Mouse (Mus musculus) limb, embryonic 15.5 days (tissue): ENCODE measurements around the gene Mrpl38. TPM values are rescaled to one million over a fixed set of nuclear protein-coding genes. Genes with fewer than 3 reads are reported as not detected.

Source experiments
- ATAC-seq: fragments of 200-750 bp; cut with Nextera tagmentation; 2 replicates; pipeline ENCODE4 v1.8.0; 2017; ENCODE audit warnings: low read depth, moderate TSS enrichment; ENCODE audit not compliant: insufficient number of reproducible peaks, low FRiP score, low TSS enrichment
- H3K27ac ChIP-seq: fragments of 300-500 bp; sonication (generic); 2 replicates; pipeline ENCODE4 v1.5.1; 2015; ENCODE audit warnings: moderate library complexity, mild to moderate bottlenecking, inconsistent platforms
- H3K27me3 ChIP-seq: fragments of 300-500 bp; sonication (generic); 2 replicates; pipeline ENCODE4 v1.6.1; 2015; ENCODE audit warnings: inconsistent platforms
- H3K36me3 ChIP-seq: fragments of 300-500 bp; sonication (generic); 2 replicates; pipeline ENCODE4 v1.6.1; 2015; ENCODE audit warnings: inconsistent platforms
- H3K4me1 ChIP-seq: fragments of 300-500 bp; sonication (generic); 2 replicates; pipeline ENCODE4 v1.6.1; 2015; ENCODE audit warnings: inconsistent platforms
- H3K4me2 ChIP-seq: fragments of 300-500 bp; sonication (generic); 2 replicates; pipeline ENCODE4 v1.6.1; 2015; ENCODE audit warnings: mild to moderate bottlenecking, inconsistent platforms
- H3K4me3 ChIP-seq: fragments of 300-500 bp; sonication (generic); 2 replicates; pipeline ENCODE4 v1.5.1; 2015; ENCODE audit warnings: mild to moderate bottlenecking, inconsistent platforms
- H3K9ac ChIP-seq: fragments of 300-500 bp; sonication (generic); 2 replicates; pipeline ENCODE4 v1.6.1; 2015; ENCODE audit warnings: inconsistent platforms
- H3K9me3 ChIP-seq: fragments of 300-500 bp; sonication (generic); 2 replicates; pipeline ENCODE4 v1.6.1; 2016; ENCODE audit warnings: inconsistent platforms
- WGBS: fragments of 180-500 bp; shearing (Covaris S2); methylation state at CpG from one replicate; pipeline ENCODE4 v1.1.7; 2015; 5-methylcytosine and 5-hydroxymethylcytosine counted together
- polyA plus RNA-seq: library from polyadenylated mRNA; unstranded; fragments of >200 nt; fragmentation: Nextera tagmentation; extraction: Ambion mirVana; gene quantifications from 2 replicates; pipeline ENCODE4 v1.2.1, GENCODE M21; 2015

Mrpl38 gene
- polyA plus RNA-seq, 1 experiment from 2014 or later, result 83.9 TPM

GRCm38 (mm10) chr11:116107777-116108285, 30.8 kb downstream of the Mrpl38 start:
- no peak overlapping the region for H3K9ac ChIP-seq
- H3K4me1 ChIP-seq, result peaks cover 72% of the 10 kb centered on the region
- H3K27ac ChIP-seq, result peak overlapping the region; percentile 80
- H3K9me3 ChIP-seq, result no peaks in the 10 kb centered on the region
- peaks cover 59% of the 10 kb centered on the region for H3K27me3 ChIP-seq
- ATAC-seq, result no peak
- peaks cover 5% of the 10 kb centered on the region; the same call in 1 of the 2 replicates for H3K36me3 ChIP-seq
- peak overlapping the region; percentile 81 for H3K4me2 ChIP-seq
- peak overlapping the region; percentile 58 for H3K4me3 ChIP-seq
- WGBS, result 20% methylated on average over 19 of the region's 19 CpGs

DNA sequence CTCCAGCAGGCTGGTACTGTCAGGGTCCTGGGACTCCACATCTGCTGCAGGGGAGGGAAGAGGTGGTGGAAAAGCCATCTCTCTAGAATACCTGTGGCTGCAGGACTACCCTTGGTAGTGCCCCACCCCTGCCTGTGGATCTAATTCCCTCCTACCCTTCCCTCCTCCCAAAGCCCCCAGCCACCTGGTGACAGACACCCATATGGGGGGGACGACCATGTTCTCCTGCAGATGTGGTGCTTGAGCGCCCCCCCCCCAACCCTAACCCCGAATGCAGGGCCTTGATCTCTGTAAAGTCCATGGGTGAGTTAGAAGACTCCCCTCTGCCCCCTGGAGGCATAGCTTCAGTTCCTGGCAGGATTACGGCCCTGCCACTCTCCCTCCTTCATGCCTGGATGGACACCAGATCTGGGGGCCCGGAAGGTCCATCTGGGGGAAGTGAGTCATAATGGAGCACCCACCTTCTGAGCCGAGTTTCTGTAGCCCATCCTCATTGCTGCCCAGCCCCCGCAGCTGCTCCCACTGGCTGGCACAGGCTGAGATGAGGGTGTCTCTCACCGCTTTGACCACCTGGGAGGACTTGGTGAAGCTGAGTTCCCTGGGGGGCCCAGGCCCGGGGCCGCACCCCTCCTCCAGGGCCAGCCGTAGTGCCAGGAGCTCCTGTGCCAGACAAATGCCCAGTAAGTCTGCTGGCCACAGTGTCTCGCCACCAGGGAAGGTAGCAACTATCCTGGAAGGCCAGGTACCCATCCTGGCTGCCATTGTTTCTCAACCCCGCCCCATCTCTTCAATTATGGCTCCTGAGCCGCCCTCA, 31.5 kb downstream of the Mrpl38 start:
- H3K27ac ChIP-seq, result 0 out of 2 replicates have a peak overlapping the region, but pooled peaks have one; percentile 80
- H3K4me2 ChIP-seq, result peak overlapping the region; percentile 81
- WGBS, result 27% methylated on average over 14 of the region's 14 CpGs
- ATAC-seq, result no peak
- H3K9ac ChIP-seq, result no peak overlapping the region
- no peaks in the 10 kb centered on the region for H3K9me3 ChIP-seq
- H3K4me3 ChIP-seq, result peak overlapping the region; percentile 58
- H3K4me1 ChIP-seq, result peaks cover 76% of the 10 kb centered on the region
- peaks cover 5% of the 10 kb centered on the region; the same call in 1 of the 2 replicates for H3K36me3 ChIP-seq
- H3K27me3 ChIP-seq, result peaks cover 59% of the 10 kb centered on the region

DNA sequence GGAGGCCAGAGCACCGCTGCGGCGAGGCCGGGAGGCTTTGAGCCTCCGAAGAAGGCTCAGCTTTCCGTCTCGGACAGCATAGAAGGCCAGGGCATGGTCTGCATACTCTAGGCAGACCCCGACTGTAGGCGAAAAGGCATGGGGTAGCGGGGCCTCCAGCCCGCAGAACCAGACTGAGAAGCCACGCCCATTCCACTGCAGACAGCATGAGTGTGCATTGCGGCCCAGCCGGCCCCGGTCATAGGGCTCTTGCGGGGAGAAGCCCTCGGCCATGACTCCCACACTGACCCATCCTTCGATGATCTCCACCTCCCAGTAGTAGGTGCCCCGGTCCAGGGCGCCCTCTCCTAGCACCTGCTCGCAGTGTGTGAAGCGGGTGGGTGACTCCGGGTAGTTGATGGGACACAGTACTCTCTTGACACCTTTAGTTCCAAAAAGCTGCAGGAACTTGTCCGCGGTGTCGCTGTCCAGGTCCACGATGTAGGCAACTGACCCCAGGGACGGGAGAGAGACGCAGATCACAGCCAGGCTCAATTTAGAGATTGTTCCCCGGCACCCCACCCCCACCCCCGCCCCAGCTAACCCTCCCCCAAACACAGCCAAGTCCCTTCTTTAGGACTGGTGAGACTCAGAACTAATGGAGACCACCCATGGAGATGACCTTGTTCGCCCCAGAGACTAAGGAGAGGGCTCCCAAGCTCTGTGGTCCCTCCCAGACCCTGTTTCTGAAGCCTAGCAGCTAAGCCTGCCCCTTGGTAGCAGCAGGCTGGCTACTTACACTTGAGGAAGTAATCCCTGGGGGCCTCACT, 32.3 kb downstream of the Mrpl38 start:
- Histone ChIP-seq H3K36me3 (peaks cover 5% of the 10 kb centered on the region; the same call in 1 of the 2 replicates), H3K9me3 (no peaks in the 10 kb centered on the region), H3K27me3 (peaks cover 54% of the 10 kb centered on the region), H3K9ac (no peak overlapping the region), H3K4me1 (peaks cover 84% of the 10 kb centered on the region), H3K27ac (no peak overlapping the region), H3K4me2 (peak overlapping the region; percentile 81; the same call in 1 of the 2 replicates), H3K4me3 (no peak overlapping the region)
- no peak for ATAC-seq
- WGBS, result 31% methylated on average over 32 of the region's 32 CpGs

GRCm38 (mm10) chr11:116105065-116105464, 33.6 kb downstream of the Mrpl38 start:
- no peak overlapping the region for H3K4me3 ChIP-seq
- H3K27me3 ChIP-seq, result peaks cover 43% of the 10 kb centered on the region
- no peak overlapping the region for H3K9ac ChIP-seq
- 86% methylated on average over 2 of the region's 2 CpGs for WGBS
- H3K27ac ChIP-seq, result no peak overlapping the region
- peaks cover 86% of the 10 kb centered on the region for H3K4me1 ChIP-seq
- no peak overlapping the region for H3K4me2 ChIP-seq
- no peaks in the 10 kb centered on the region for H3K9me3 ChIP-seq
- H3K36me3 ChIP-seq, result peaks cover 5% of the 10 kb centered on the region; the same call in 1 of the 2 replicates
- no peak for ATAC-seq

GRCm38 (mm10) chr11:116104006-116104646, 34.5 kb downstream of the Mrpl38 start:
- H3K36me3 ChIP-seq, result peaks cover 5% of the 10 kb centered on the region; the same call in 1 of the 2 replicates
- WGBS, result 34% methylated on average over 14 of the region's 14 CpGs
- H3K4me2 ChIP-seq, result 0 out of 2 replicates have a peak overlapping the region, but pooled peaks have one; percentile 7
- peak; percentile 53 for ATAC-seq
- H3K27ac ChIP-seq, result peak overlapping the region; percentile 86
- peaks cover 34% of the 10 kb centered on the region for H3K27me3 ChIP-seq
- no peak overlapping the region for H3K9ac ChIP-seq
- peaks cover 80% of the 10 kb centered on the region for H3K4me1 ChIP-seq
- H3K9me3 ChIP-seq, result no peaks in the 10 kb centered on the region
- H3K4me3 ChIP-seq, result no peak overlapping the region

- WGBS, result 67% methylated on average over 12 of the region's 12 CpGs
- Histone ChIP-seq H3K9ac (no peak overlapping the region), H3K4me1 (peaks cover 77% of the 10 kb centered on the region), H3K4me3 (no peak overlapping the region), H3K27ac (peak overlapping the region; percentile 86), H3K27me3 (peaks cover 30% of the 10 kb centered on the region), H3K36me3 (peaks cover 5% of the 10 kb centered on the region; the same call in 1 of the 2 replicates), H3K9me3 (no peaks in the 10 kb centered on the region), H3K4me2 (0 out of 2 replicates have a peak overlapping the region, but pooled peaks have one; percentile 7)
- ATAC-seq, result no peak
Measured at GRCm38 (mm10) chr11:116103572-116103971, 35.1 kb downstream of the Mrpl38 start.

- no peak for ATAC-seq
- H3K4me2 ChIP-seq, result no peak overlapping the region
- 39% methylated on average over 3 of the region's 4 CpGs for WGBS
- H3K27me3 ChIP-seq, result peaks cover 19% of the 10 kb centered on the region
- peaks cover 5% of the 10 kb centered on the region; the same call in 1 of the 2 replicates for H3K36me3 ChIP-seq
- H3K4me1 ChIP-seq, result peaks cover 67% of the 10 kb centered on the region
- H3K4me3 ChIP-seq, result no peak overlapping the region
- H3K27ac ChIP-seq, result peak overlapping the region; percentile 86
- no peaks in the 10 kb centered on the region for H3K9me3 ChIP-seq
- H3K9ac ChIP-seq, result no peak overlapping the region
Measured at GRCm38 (mm10) chr11:116102472-116102871, 36.2 kb downstream of the Mrpl38 start.

GRCm38 (mm10) chr11:116101931-116102381, 36.7 kb downstream of the Mrpl38 start:
- peak; percentile 31; the same call in 1 of the 2 replicates for ATAC-seq
- Histone ChIP-seq H3K4me3 (no peak overlapping the region), H3K4me2 (0 out of 2 replicates have a peak overlapping the region, but pooled peaks have one; percentile 2)

GRCm38 (mm10) chr11:116100839-116101238, 37.8 kb downstream of the Mrpl38 start:
- Histone ChIP-seq H3K9me3 (no peaks in the 10 kb centered on the region), H3K27ac (peak overlapping the region; percentile 86), H3K36me3 (peaks cover 5% of the 10 kb centered on the region; the same call in 1 of the 2 replicates), H3K4me3 (no peak overlapping the region), H3K4me1 (peaks cover 51% of the 10 kb centered on the region), H3K9ac (no peak overlapping the region), H3K4me2 (no peak overlapping the region), H3K27me3 (0 out of 2 replicates have a peak, but pooled peaks cover 5% of the 10 kb centered on the region)
- 73% methylated on average over 7 of the region's 7 CpGs for WGBS
- no peak for ATAC-seq

More at GRCm38 (mm10) chr11:116101931-116102381, 36.7 kb downstream of the Mrpl38 start:
- Histone ChIP-seq H3K9ac (no peak overlapping the region), H3K27ac (peak overlapping the region; percentile 86), H3K36me3 (peaks cover 5% of the 10 kb centered on the region; the same call in 1 of the 2 replicates), H3K27me3 (peaks cover 14% of the 10 kb centered on the region), H3K9me3 (no peaks in the 10 kb centered on the region), H3K4me1 (peaks cover 62% of the 10 kb centered on the region)
- WGBS, result 19% methylated on average over 11 of the region's 11 CpGs

- ATAC-seq, result peak; percentile 5; the same call in 1 of the 2 replicates
- peaks cover 46% of the 10 kb centered on the region for H3K4me1 ChIP-seq
Measured at GRCm38 (mm10) chr11:116100385-116100784, 38.3 kb downstream of the Mrpl38 start.

DNA sequence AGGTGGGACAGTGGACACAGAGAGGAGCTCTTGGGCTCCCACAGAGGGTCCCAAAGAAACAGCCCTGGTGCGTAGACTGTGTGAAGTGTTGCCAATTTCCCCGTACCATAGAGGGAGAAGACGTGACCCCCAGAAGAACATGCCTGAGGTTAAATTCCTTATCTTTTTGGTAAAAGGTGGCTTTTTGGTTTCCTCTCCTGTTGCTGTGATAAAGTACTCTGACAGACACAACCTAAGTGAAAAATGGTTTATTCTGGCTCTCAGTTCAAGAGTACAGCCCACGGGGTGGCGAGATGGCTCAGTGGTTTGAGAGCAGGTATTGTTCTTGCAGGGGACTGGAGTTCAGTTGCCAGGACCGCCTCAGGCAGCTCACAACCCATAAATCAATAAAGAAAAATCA, 39.2 kb downstream of the Mrpl38 start:
- ATAC-seq, result no peak
- no peak overlapping the region for H3K9ac ChIP-seq
- 85% methylated on average over 6 of the region's 6 CpGs for WGBS
- no peak overlapping the region for H3K4me3 ChIP-seq
- no peaks in the 10 kb centered on the region for H3K27me3 ChIP-seq
- peaks cover 44% of the 10 kb centered on the region for H3K4me1 ChIP-seq
- H3K9me3 ChIP-seq, result no peaks in the 10 kb centered on the region
- no peaks in the 10 kb centered on the region for H3K36me3 ChIP-seq
- H3K27ac ChIP-seq, result peak overlapping the region; percentile 61; the same call in 1 of the 2 replicates
- H3K4me2 ChIP-seq, result no peak overlapping the region

More at GRCm38 (mm10) chr11:116100385-116100784, 38.3 kb downstream of the Mrpl38 start:
- Histone ChIP-seq H3K9ac (no peak overlapping the region), H3K4me2 (no peak overlapping the region), H3K36me3 (0 out of 2 replicates have a peak, but pooled peaks cover under 1% of the 10 kb centered on the region), H3K4me3 (no peak overlapping the region), H3K9me3 (no peaks in the 10 kb centered on the region), H3K27ac (peak overlapping the region; percentile 86), H3K27me3 (0 out of 2 replicates have a peak, but pooled peaks cover under 1% of the 10 kb centered on the region)
- 71% methylated on average over 6 of the region's 6 CpGs for WGBS
